Mouse (Mus musculus): ENCODE data around the gene Arid2.

Arid2 gene

GRCm38 (mm10) chr15:96344591-96345285 lies 57.4 kb downstream of the Arid2 start:
- peak; percentile 20 for DNase-seq (ENCODE audit: low spot score)

- DNase-seq (ENCODE audit: low spot score): no peak
Observed at GRCm38 (mm10) chr15:96345312-96345849, 58.1 kb downstream of the Arid2 start.

- DNase-seq (ENCODE audit: low spot score): no peak
Observed at GRCm38 (mm10) chr15:96351432-96351831, 64.1 kb downstream of the Arid2 start.

GRCm38 (mm10) chr15:96358871-96359270 lies 71.6 kb downstream of the Arid2 start:
- DNase-seq (ENCODE audit: low spot score): no peak

GRCm38 (mm10) chr15:96360614-96361013 lies 73.3 kb downstream of the Arid2 start:
- no peak for DNase-seq (ENCODE audit: low spot score)

- DNase-seq (ENCODE audit: low spot score): no peak
Observed at GRCm38 (mm10) chr15:96365351-96365750, 78.0 kb downstream of the Arid2 start.

GRCm38 (mm10) chr15:96366176-96366963 lies 79.1 kb downstream of the Arid2 start:
- DNase-seq (ENCODE audit: low spot score): no peak

GRCm38 (mm10) chr15:96371311-96371710 lies 84.0 kb downstream of the Arid2 start:
- DNase-seq (ENCODE audit: low spot score): no peak

- no peak for DNase-seq (ENCODE audit: low spot score)
Observed at GRCm38 (mm10) chr15:96372628-96373027, 85.3 kb downstream of the Arid2 start.

GRCm38 (mm10) chr15:96373161-96373560 lies 85.8 kb downstream of the Arid2 start:
- no peak for DNase-seq (ENCODE audit: low spot score)

GRCm38 (mm10) chr15:96376214-96376613 lies 88.9 kb downstream of the Arid2 start:
- no peak for DNase-seq (ENCODE audit: low spot score)

GRCm38 (mm10) chr15:96377263-96377662 lies 89.9 kb downstream of the Arid2 start:
- no peak for DNase-seq (ENCODE audit: low spot score)

- DNase-seq (ENCODE audit: low spot score): no peak
Observed at GRCm38 (mm10) chr15:96377701-96378100, 90.4 kb downstream of the Arid2 start.

- DNase-seq (ENCODE audit: low spot score): no peak
Observed at GRCm38 (mm10) chr15:96382223-96382622, 94.9 kb downstream of the Arid2 start.

GRCm38 (mm10) chr15:96388565-96388964 lies 101.2 kb downstream of the Arid2 start:
- no peak for DNase-seq (ENCODE audit: low spot score)

- DNase-seq (ENCODE audit: low spot score): no peak
Observed at GRCm38 (mm10) chr15:96392878-96393277, 105.6 kb downstream of the Arid2 start.

- no peak for DNase-seq (ENCODE audit: low spot score)
Observed at GRCm38 (mm10) chr15:96395071-96395470, 107.8 kb downstream of the Arid2 start.

GRCm38 (mm10) chr15:96396641-96397344 lies 109.5 kb downstream of the Arid2 start:
- no peak for DNase-seq (ENCODE audit: low spot score)

GRCm38 (mm10) chr15:96398333-96398732 lies 111.0 kb downstream of the Arid2 start:
- no peak for DNase-seq (ENCODE audit: low spot score)

- no peak for DNase-seq (ENCODE audit: low spot score)
Observed at GRCm38 (mm10) chr15:96405548-96405947, 118.2 kb downstream of the Arid2 start.

- no peak for DNase-seq (ENCODE audit: low spot score)
Observed at GRCm38 (mm10) chr15:96406253-96406652, 118.9 kb downstream of the Arid2 start.

- no peak for DNase-seq (ENCODE audit: low spot score)
Observed at GRCm38 (mm10) chr15:96407151-96407550, 119.8 kb downstream of the Arid2 start.

- DNase-seq (ENCODE audit: low spot score): no peak
Observed at GRCm38 (mm10) chr15:96408717-96409121, 121.4 kb downstream of the Arid2 start.

All from spleen, adult 12 weeks (tissue).